Mouse (Mus musculus): ENCODE results near the gene Fgfr2. TPM values are rescaled to one million over a fixed set of nuclear protein-coding genes. Genes with fewer than 3 reads are reported as not detected.

Fgfr2 gene
- total RNA-seq, 2 experiments from 2014 or later = not detected

DNA sequence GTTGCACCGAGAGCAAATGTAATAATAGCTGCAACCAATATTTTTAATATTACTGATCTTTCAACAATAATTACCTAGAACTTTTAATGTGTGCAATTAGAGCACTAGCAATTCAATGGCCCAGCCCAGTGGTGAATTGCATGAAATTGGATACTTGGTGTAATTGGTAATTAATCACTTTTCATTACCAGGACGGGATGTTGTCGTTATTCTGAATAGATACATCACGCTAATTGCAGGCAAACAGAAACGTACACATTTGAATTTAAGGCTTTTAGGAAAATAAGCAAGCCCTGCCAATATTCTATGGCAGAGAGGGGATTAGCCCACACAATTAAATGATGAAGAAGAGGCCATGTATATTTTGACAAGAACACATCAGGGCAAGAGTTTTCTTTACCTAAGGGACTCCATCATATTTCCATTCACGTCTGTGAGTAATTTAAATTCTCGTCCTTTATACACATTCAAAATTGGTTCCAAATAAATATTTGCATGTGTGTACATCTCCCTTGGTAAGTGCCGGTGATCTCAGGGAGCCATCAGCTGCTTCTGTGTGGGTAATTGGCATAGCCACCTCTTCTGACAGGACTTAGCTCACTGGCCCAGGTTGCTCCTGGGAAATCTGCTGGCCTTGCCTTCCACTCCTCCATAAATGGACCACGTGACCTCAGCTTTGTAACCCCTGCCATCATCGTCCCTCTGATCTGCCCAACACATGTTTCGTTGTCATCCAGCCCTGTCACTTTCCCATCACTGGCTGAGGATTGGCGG is 1471.0 kb downstream of the Fgfr2 start:
- no peak for ATAC-seq (replicated peaks; ENCODE audit: poor library complexity)

DNA sequence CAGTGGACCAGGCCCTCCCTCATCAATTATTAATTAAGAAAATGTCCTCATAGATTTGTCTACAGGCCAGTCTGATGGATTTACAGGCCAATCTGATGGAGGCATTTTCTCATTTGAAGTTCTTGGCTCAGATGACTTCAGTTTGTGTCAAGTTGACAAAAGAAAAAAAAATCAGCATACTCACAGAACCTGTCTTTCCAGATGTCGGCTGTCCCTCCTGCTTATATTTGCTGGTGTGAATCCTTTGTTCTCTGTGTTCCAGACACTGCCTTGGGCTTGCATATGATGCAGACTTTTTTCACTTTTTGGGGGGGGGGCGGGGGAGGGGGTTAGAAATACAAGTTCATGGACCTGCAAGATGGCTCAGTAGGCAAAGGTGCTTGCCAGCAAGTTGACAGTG is 1472.9 kb downstream of the Fgfr2 start:
- ATAC-seq (replicated peaks; ENCODE audit: poor library complexity) = no peak

DNA sequence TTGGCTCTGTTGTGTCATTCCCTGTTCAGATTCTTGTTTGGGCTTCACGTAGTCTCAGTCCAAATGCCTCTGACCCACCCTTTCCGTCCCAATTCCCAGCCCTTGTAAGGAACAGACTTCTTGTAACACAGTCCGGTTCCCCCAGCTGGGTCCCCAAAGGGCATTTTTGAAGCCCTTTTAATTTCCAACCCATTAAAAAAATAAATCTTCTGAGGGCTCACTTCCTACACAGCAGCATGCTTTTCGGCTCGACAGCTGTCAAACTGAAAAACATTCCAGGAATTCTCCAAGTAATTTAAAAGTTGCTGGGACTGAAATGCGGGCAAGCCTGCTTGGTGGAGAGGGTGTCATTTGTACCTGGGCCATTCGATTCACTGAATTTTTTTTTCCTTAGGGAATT is 1474.9 kb downstream of the Fgfr2 start:
- no peak for ATAC-seq (replicated peaks; ENCODE audit: poor library complexity)

GRCm38 (mm10) chr7:131647583-131647982 is 1475.6 kb downstream of the Fgfr2 start:
- ATAC-seq (replicated peaks; ENCODE audit: poor library complexity) = no peak

DNA sequence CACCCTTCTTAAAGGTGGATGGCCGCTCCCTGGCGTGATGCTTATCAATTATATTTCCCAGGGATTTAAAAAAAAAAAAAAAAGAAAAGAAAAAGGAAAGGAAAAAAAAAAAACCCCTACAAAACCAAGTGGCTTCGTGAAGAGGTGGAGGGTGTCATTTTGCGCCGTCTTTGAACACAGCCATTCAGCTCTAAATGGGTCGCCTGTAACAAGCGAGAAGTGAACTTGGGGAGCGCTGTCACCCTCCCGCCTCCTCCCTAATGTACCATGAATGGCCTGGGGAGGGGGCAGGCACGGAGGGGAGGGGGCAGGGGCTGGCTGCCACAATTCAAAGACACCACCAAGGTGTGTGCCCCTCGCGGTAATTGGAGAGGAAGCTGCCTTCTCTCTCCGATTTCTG is 1478.6 kb downstream of the Fgfr2 start:
- ATAC-seq (replicated peaks; ENCODE audit: poor library complexity) = no peak

- ATAC-seq (replicated peaks; ENCODE audit: poor library complexity) = no peak
Measured at GRCm38 (mm10) chr7:131644051-131644450, 1479.1 kb downstream of the Fgfr2 start.

DNA sequence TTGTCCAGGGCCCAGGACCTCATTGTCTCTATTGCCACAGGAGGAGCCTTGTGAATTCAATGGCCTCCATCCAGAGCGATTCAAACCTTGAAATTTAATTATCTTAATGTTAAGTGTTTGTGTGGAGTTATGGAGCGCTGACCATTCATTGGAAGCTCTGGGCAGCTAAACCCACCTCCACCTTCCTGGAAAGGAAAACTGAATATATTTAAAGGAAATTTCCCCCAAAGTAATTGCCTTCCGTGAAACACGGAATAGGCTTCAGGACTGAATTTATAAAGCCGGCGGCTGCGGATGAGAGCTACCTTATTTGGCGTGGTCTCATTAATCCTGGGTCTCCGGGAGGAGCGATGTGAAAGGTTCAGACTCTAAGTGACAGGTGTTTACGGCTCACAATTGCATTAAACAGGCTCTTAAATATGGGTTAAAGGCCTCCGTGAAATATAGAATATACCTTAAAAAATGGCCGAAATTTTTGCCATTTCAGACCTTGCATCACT is 1479.8 kb downstream of the Fgfr2 start:
- ATAC-seq (replicated peaks; ENCODE audit: poor library complexity) = no peak

DNA sequence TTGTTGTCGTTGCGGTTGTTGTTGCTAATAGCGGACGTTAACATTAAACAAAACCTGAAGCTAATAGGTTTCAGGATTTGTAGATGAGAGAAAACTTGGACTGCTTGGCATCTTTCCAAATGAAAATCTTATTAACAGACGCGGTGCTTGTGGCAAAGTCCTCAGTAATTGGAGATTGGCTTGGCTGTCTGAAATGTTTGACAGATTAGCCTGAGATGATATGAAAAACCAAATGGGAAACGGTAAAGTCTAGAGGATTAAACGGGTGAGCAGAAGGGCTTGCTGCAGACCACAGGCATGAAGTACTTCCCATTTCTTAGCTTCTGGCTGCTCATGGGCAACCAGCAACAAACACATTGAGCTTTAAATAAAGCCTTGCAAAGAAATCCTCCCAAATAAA is 1493.6 kb downstream of the Fgfr2 start:
- ATAC-seq (replicated peaks; ENCODE audit: poor library complexity) = no peak

GRCm38 (mm10) chr7:131628846-131629391 is 1494.2 kb downstream of the Fgfr2 start:
- no peak for ATAC-seq (replicated peaks; ENCODE audit: poor library complexity)

- no peak for ATAC-seq (replicated peaks; ENCODE audit: poor library complexity)
Measured at GRCm38 (mm10) chr7:131628356-131628755, 1494.8 kb downstream of the Fgfr2 start.

GRCm38 (mm10) chr7:131609677-131610076 is 1513.5 kb downstream of the Fgfr2 start:
- ATAC-seq (replicated peaks; ENCODE audit: poor library complexity) = no peak

DNA sequence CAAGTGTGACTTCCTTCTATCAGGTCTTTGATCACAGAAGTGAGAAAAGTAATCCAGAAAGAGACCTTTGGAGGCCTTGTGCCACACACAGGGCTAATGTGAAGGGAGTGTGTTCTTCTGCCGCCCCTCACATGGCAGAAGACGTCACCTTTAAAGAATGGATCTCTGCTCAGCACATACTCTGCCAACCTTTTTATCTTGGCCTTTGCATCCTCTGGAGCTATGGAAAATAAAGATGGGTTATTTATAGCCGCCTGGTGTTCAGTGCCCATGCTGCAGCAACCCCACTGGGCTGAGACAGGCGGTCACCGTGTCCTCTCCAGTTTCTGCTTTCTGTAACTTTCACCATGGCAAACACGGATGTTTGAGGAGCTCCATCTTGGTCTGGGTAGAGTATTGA is 1515.1 kb downstream of the Fgfr2 start:
- no peak for ATAC-seq (replicated peaks; ENCODE audit: poor library complexity)

DNA sequence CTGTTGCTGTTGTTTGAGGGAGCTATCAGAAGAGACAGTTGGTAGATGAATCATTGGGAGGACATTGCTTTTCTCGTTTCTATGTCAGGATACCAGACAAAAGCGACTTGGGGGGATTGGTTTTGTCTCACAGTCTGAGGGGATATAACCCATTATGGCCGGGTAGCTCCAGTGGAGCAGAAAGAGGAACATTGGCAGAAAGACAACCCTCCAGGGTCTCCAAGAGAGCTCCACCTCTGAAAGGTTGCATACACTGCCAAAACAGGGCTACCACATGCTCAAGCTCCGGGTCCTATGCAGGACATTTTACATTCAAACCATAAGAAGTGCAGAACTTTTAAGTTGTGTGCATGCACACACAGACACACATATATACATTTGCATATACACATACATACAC is 1517.7 kb downstream of the Fgfr2 start:
- ATAC-seq (replicated peaks; ENCODE audit: poor library complexity) = no peak

GRCm38 (mm10) chr7:131604946-131605345 is 1518.2 kb downstream of the Fgfr2 start:
- ATAC-seq (replicated peaks; ENCODE audit: poor library complexity) = no peak

DNA sequence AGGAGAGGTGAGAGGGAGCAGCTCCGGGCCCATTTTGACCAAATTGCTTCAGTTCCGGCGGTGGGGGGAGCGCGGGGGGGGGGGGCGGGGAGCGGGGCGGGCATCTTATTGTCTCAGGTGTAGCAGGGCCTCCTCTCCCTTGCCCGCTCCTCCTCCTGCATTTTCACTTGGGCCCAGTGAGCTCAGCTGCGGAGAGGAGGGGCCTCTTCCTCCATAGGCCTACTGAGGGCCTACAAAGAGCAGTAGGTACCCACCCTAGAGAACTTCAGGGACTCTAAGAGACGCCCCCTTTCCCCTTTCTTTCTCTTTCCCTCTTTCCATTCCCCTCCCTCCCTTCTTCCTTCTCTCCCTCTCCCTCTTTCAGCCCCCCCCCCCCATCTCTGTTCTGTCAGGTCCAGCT is 1520.0 kb downstream of the Fgfr2 start:
- ATAC-seq (replicated peaks; ENCODE audit: poor library complexity) = no peak

- ATAC-seq (replicated peaks; ENCODE audit: poor library complexity) = no peak
Measured at GRCm38 (mm10) chr7:131602106-131602505, 1521.0 kb downstream of the Fgfr2 start.

DNA sequence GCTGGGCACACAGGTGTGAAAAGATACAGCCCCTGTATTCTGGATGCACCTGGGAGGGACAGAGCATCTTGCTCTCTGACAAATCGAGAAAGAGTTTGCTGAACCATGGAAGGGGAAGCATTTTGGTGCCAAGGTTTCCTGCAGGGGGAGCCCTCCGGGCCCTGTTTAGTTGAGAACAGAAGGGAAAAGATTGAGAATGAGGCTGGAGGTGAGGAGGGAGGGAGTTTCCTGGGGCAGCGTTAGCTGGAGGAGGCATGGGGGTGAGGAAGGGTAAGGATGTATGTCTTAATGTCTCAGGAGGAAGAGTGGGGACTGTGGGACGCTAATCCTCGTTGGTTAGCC is 1524.7 kb downstream of the Fgfr2 start:
- no peak for ATAC-seq (replicated peaks; ENCODE audit: poor library complexity)

DNA sequence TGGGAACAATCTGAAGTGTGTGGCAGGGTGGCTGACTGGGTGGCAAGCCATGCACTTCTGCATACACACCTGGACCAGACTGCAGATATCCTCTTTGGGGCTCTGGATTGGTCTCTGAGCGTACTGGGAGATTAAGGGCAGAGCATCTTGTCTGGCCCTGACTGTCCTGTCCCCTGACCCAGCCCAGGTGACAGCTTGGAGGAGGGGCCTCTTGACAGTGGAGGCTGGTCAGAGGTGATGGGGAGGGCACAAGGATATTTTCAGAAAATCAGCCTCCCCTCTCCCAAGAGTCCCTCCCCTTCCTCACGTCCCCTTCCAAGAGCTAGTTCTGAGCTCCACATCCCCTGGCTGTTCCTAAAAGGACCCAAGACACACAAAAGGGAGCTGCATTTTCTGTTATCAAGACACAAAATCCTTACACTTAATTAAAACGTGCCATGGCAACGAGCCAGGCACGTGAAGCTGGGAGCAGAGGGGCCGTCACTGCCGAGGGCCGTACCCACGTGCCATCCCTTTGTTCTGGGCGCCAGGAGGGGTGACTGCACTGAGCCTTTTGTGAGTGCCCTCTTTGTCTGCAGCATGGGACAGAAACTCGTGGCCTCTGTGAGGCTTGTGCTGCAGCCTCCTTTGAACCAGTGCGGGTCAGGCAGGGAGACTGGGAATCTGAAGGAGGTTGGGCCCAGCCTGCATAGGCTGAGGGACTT is 1525.2 kb downstream of the Fgfr2 start:
- no peak for ATAC-seq (replicated peaks; ENCODE audit: poor library complexity)

DNA sequence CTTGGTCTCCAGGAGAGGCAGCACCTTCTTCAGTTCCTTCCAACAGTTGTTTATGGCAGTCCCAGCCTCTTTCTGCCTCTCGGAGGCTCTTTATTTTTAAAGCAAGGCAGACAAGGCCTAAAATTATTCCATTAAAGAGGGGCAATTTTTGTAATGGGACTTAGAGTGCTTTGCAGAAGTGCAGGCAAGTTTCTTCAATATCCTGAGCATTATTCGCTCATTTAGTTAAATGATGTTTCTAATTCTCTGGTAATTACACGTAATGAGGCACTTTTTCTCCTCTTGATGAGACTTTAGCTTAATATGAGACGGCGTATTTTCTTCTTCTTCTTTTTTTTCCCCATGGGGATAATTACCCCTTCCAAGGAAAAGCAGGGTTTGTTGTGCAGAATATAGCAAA is 1537.6 kb downstream of the Fgfr2 start:
- ATAC-seq (replicated peaks; ENCODE audit: poor library complexity) = no peak

- ATAC-seq (replicated peaks; ENCODE audit: poor library complexity) = no peak
Measured at GRCm38 (mm10) chr7:131582178-131582577, 1541.0 kb downstream of the Fgfr2 start.

DNA sequence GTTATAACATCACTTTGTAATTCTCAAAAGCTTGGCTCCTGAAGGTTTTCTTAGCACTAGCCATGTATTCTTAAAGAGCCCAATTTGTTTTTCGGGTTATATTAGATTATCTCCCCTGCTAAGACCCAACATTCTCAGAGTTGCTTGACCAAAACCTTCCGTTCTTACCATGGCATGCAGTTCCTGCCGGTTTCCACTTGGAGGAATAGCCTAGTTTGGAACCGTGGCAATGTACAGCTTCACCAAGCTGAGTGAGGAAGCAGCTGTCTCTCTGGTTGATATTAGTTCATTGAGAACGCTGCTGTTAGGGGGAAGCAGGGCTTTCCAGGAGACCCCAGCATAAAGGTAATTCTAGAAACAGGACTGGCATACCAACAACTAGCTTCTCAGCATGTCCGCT is 1547.9 kb downstream of the Fgfr2 start:
- ATAC-seq (replicated peaks; ENCODE audit: poor library complexity) = no peak

DNA sequence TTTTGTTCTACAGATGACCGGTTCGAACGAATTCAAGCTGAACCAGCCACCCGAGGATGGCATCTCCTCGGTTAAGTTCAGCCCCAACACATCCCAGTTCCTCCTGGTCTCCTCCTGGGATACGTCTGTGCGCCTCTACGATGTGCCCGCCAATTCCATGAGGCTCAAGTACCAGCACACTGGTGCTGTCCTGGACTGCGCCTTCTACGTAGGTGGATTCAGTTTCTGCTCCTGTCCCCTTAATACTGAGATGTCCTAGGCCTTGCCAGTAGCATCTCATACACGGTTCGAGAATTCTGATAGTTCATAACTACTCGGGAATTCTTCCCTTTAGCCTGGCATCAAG is 1562.5 kb downstream of the Fgfr2 start:
- ATAC-seq (replicated peaks; ENCODE audit: poor library complexity) = peak; percentile 11
